Mouse (Mus musculus) hindbrain, embryonic 15.5 days (tissue): ENCODE measurements around the gene Rere. TPM values are rescaled to one million over a fixed set of nuclear protein-coding genes. Genes with fewer than 3 reads are reported as not detected.
"Not testable (repeated sequence)": the region's sequence is repeated elsewhere in the genome, so short reads cannot be mapped to it uniquely, and the experiment has no call there.

Experiments used
- ATAC-seq: fragments of 200-750 bp; cut with Nextera tagmentation; 2 replicates; pipeline ENCODE4 v1.8.0; 2017; ENCODE audit warnings: low read depth, moderate number of reproducible peaks, moderate TSS enrichment; ENCODE audit not compliant: low FRiP score
- H3K27ac ChIP-seq: fragments of 300-500 bp; sonication (generic); replicated peaks from 2 replicates; pipeline ENCODE4 v1.5.1; 2015; ENCODE audit warnings: mild to moderate bottlenecking, inconsistent platforms
- H3K27me3 ChIP-seq: fragments of 300-500 bp; sonication (generic); 2 replicates; pipeline ENCODE4 v1.6.1; 2015; ENCODE audit warnings: control low read depth, inconsistent platforms
- H3K36me3 ChIP-seq: fragments of 300-500 bp; sonication (generic); 2 replicates; pipeline ENCODE4 v1.6.1; 2015; ENCODE audit warnings: control low read depth, inconsistent platforms
- H3K4me1 ChIP-seq: fragments of 300-500 bp; sonication (generic); replicated peaks from 2 replicates; pipeline ENCODE4 v1.6.1; 2015; ENCODE audit warnings: control low read depth, inconsistent platforms
- H3K4me2 ChIP-seq: fragments of 300-500 bp; sonication (generic); 2 replicates; pipeline ENCODE4 v1.6.1; 2015; ENCODE audit warnings: moderate library complexity, mild to moderate bottlenecking, inconsistent platforms
- H3K4me3 ChIP-seq: fragments of 300-500 bp; sonication (generic); 2 replicates; pipeline ENCODE4 v1.5.1; 2015; ENCODE audit warnings: mild to moderate bottlenecking, inconsistent platforms
- H3K9ac ChIP-seq: fragments of 300-500 bp; sonication (generic); 2 replicates; pipeline ENCODE4 v1.6.1; 2015; ENCODE audit warnings: inconsistent platforms
- H3K9me3 ChIP-seq: fragments of 300-500 bp; sonication (generic); 2 replicates; pipeline ENCODE4 v1.6.1; 2016; ENCODE audit warnings: control low read depth, inconsistent platforms
- WGBS: fragments of 180-500 bp; shearing (Covaris S2); methylation state at CpG from one replicate; pipeline ENCODE4 v1.1.7; 2015; 5-methylcytosine and 5-hydroxymethylcytosine counted together
- polyA plus RNA-seq: library from polyadenylated mRNA; unstranded; fragments of >200 nt; fragmentation: Nextera tagmentation; extraction: Ambion mirVana; gene quantifications from 2 replicates; pipeline ENCODE4 v1.2.1, GENCODE M21; 2015

The Rere gene
- polyA plus RNA-seq, 1 experiment from 2014 or later = 32.5 TPM

DNA sequence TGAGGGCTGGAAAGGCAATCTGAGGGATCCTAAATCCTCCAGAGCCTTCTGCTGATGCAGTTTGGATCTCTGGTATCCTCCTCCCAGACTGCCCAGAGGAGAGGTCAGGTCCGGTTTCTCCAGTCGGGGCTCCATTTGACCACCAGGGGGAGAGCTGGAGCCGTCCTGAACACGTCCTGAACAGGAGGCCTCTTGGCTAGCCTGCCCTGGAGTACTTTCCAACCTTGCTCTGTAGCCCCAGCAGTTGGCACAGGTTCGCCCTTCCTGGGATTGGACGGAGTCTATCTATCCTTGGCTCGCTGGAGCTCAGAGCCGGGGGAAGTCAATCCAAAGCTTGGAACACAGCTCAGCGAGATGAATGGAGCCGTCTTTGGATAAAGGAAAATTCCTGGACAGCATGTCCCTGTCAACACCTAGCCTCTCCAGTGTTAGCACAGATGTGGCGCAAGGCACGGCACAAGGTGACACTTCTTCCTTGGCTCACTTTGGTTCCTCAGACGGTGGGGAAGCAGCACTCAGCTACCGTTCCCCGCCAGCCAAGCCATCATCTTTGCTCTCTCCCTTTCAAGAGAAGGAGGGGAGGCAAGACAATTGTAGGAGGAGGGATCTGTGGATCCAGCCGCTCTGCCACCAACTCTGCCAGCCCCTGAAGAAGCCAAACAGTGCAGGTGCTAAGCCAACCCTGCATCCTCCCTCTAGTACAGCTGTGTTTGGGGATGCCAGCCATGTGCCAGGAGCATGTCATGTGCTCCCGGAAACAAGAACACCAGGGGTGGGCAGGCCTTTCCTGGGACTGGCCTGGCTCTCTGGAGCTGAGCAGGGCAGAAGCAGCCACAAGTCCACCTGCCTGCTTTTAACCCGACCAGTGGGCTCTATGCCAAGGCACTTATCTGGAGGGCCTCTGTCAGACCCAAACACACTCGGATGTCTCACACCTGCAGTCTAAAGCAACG is 23.9 kb upstream of the Rere start:
- peak; percentile 65 for ATAC-seq
- Histone ChIP-seq H3K27me3 (no peaks in the 10 kb centered on the region), H3K36me3 (no peaks in the 10 kb centered on the region), H3K4me3 (no peak overlapping the region), H3K27ac (peak overlapping the region; percentile 73), H3K4me1 (peaks cover 38% of the 10 kb centered on the region), H3K9ac (no peak overlapping the region), H3K4me2 (no peak overlapping the region), H3K9me3 (no peaks in the 10 kb centered on the region)
- WGBS = 44% methylated on average over 20 of the region's 20 CpGs

DNA sequence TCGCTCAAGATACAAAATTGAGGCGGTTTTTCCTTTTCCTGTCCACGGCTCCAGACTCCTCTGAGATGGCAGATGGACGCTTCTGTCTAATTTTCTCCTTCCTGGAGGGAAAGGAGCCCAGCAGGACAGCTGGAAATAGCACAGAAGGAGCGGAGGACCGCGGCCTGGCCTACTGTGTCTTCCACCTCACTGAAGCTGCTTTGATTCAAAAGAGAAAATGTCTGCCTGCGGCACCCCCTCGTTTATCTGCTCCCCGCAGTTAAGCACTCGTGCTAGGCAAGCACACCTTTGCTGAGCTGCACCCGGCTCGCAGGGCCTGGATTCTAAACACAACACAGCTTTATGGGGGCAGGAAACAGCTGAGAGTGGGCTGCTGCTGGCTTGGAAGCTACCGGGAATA is 23.1 kb upstream of the Rere start:
- no peaks in the 10 kb centered on the region for H3K27me3 ChIP-seq
- H3K27ac ChIP-seq = peak overlapping the region; percentile 73
- no peak overlapping the region for H3K9ac ChIP-seq
- H3K36me3 ChIP-seq = no peaks in the 10 kb centered on the region
- no peak overlapping the region for H3K4me3 ChIP-seq
- 45% methylated on average over 14 of the region's 14 CpGs for WGBS
- peaks cover 38% of the 10 kb centered on the region for H3K4me1 ChIP-seq
- peak overlapping the region; percentile 12; the same call in 1 of the 2 replicates for H3K4me2 ChIP-seq
- no peaks in the 10 kb centered on the region for H3K9me3 ChIP-seq
- ATAC-seq = no peak

DNA sequence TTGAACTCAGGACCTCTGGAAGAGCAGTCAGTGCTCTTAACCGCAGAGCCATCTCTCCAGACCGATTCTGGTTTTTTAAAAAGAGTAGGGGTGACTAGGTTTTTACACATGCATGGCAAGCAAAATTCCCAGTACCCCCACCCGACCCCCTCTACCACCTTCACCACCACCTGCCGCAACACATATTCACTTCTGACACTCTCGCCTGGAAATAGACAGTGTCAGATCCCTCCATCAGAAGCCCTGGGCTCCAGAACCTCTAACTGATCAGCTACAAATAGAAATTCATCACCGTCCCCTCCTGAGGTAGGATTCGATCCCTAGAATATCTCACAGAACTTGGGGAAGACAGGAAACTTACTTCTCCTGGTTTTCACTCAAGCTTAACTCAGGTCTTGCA is 21.9 kb upstream of the Rere start:
- H3K27ac ChIP-seq = no peak overlapping the region
- H3K4me3 ChIP-seq = no peak overlapping the region
- H3K4me1 ChIP-seq = peaks cover 35% of the 10 kb centered on the region
- no peak overlapping the region for H3K4me2 ChIP-seq
- 94% methylated on average over 7 of the region's 7 CpGs for WGBS
- H3K9me3 ChIP-seq = no peaks in the 10 kb centered on the region
- H3K27me3 ChIP-seq = no peaks in the 10 kb centered on the region
- no peaks in the 10 kb centered on the region for H3K36me3 ChIP-seq
- H3K9ac ChIP-seq = no peak overlapping the region
- ATAC-seq = no peak

DNA sequence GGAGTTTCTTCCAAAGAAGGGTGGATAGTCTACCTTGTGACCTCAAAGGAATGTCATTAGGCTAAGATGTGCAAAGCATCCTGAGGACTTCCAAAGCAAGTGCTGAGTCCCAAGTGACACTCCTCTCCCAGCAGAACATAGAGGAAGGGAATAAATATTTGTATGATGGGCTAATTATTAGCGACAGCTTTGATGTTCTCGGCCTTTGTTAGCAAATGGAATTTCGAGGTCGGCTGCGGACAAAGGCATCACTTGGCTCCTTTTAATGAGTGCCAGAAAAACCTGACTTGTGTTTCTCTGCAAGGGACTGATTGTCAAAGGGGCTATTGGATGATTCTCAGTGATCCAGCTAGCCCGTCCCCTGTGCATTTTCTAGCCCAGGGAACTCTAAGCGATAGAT is 21.3 kb upstream of the Rere start:
- Histone ChIP-seq H3K36me3 (no peaks in the 10 kb centered on the region), H3K9me3 (no peaks in the 10 kb centered on the region), H3K4me1 (peaks cover 29% of the 10 kb centered on the region), H3K4me2 (no peak overlapping the region), H3K9ac (no peak overlapping the region), H3K27me3 (no peaks in the 10 kb centered on the region), H3K4me3 (no peak overlapping the region), H3K27ac (no peak overlapping the region)
- WGBS = 28% methylated on average over 7 of the region's 7 CpGs
- no peak for ATAC-seq

DNA sequence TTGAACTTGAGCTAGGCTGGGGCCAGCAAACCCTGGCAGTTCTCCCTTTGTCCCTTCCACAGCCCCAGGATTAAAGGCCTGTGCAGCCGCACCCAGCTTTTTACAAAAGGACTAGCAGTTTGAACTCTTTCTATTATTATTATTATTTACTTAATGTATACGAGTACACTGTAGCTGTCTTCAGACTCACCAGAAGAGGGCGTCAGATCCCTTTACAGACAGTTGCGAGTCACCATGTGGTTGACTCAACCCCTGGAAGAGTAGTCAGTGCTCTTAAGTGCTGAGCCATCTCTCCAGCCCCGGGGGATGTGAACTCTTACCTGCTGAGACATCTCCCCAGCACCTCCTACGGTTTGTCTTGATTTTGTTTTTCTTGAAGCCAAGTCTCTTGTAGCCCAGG is 20.7 kb upstream of the Rere start:
- Histone ChIP-seq H3K4me1 (peaks cover 28% of the 10 kb centered on the region), H3K27ac (no peak overlapping the region), H3K36me3 (no peaks in the 10 kb centered on the region), H3K27me3 (no peaks in the 10 kb centered on the region), H3K9ac (no peak overlapping the region), H3K9me3 (no peaks in the 10 kb centered on the region), H3K4me2 (no peak overlapping the region), H3K4me3 (no peak overlapping the region)
- WGBS = 33% methylated on average over 6 of the region's 6 CpGs
- ATAC-seq = no peak

DNA sequence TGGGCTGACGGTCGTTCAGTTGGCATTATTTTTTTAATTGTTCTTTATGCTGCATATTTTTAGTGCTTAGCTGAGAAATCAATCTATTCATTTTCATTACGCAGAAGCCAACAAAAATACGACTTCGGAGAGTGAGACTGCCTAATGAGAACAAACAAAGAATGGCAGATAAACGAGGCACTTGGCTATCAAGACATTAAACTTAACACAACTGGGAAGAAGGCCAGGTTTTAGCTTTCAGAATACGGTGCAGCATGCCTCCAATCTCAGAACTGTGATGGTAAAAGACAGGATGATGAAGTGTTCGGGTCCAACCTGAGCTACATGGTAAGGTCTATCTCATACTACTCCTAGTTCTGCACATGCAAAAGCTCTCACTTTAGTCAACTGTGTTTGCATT is 19.1 kb upstream of the Rere start:
- no peak for ATAC-seq
- H3K36me3 ChIP-seq = no peaks in the 10 kb centered on the region
- no peak overlapping the region for H3K4me3 ChIP-seq
- H3K4me1 ChIP-seq = peaks cover 31% of the 10 kb centered on the region
- H3K27me3 ChIP-seq = no peaks in the 10 kb centered on the region
- H3K9ac ChIP-seq = no peak overlapping the region
- H3K27ac ChIP-seq = no peak overlapping the region
- no peaks in the 10 kb centered on the region for H3K9me3 ChIP-seq
- H3K4me2 ChIP-seq = no peak overlapping the region
- 71% methylated on average over 8 of the region's 8 CpGs for WGBS

DNA sequence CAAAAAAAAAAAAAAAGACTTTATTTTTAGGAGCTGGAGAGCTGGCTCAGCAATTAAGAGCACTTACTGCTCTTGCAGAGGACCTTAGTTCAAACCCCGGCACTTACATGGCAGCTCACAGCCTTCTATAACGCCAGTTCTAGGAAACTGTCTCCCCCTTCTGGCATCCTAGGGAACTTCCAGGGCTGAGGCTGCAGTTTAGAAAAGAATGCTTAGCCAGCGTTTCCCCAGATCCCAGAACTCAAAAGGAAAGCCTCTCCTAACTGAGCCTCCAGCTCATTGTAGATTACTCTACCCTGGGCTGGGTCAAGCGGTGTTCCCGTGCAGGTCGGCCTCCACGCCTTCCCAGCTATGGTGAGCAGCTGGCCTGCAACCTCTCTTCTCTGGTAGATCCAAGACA is 16.5 kb upstream of the Rere start:
- no peak for ATAC-seq
- Histone ChIP-seq H3K4me2 (no peak overlapping the region), H3K4me3 (no peak overlapping the region), H3K36me3 (no peaks in the 10 kb centered on the region), H3K27me3 (no peaks in the 10 kb centered on the region), H3K4me1 (peaks cover 14% of the 10 kb centered on the region), H3K9ac (no peak overlapping the region), H3K9me3 (no peaks in the 10 kb centered on the region), H3K27ac (no peak overlapping the region)
- WGBS = 51% methylated on average over 7 of the region's 7 CpGs

DNA sequence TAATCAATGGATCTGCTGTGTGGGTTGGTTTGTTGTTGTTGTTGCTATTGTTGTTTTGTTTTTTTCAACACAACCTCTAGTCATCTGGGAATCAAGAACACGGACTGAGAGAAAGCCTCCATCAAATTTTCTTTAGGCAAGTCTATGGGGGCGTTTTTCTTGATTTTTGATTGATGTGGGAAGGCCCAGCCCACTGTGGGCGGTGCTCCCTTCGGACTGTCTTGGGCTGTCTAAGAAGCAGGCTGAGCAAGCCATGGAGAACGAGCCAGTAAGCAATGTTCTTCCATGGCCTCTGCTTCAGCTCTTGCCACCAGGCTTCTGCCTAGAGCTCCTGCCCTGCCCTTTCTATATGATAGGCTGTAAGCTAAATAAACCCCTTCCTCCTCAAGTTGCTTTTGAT is 16.0 kb upstream of the Rere start:
- no peak for ATAC-seq
- Histone ChIP-seq H3K27ac (no peak overlapping the region), H3K9me3 (no peaks in the 10 kb centered on the region), H3K4me1 (peaks cover 10% of the 10 kb centered on the region), H3K4me3 (no peak overlapping the region), H3K27me3 (no peaks in the 10 kb centered on the region), H3K4me2 (no peak overlapping the region), H3K9ac (no peak overlapping the region), H3K36me3 (no peaks in the 10 kb centered on the region)
- WGBS = 68% methylated on average over 5 of the region's 5 CpGs

DNA sequence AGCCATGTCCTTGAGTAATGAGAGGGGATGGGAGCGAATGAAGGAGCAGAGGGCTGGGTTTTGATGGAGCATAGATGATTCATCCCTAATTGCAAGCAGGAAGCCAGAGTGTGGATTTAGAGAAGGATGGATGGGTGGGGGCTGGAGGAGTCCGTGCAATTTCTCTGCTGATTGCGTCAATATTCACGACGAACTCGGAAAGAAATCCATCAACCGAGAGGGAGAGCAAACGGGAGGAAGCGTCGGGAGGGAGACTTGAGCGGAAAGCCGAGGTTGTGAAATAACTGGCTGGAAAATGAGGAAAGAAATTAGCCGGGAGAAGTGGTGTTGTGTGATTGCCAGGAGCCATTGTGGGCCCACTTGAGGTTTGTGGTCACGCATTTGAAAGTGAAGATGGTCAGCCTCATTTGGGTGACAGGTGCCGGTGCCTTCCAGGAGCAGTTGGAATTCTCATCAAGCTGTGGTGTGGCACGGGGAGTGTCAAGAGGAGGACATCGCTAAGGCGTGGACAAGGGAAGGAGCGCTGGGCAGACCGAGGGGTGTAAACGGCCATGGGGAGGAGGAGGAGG is 14.7 kb upstream of the Rere start:
- Histone ChIP-seq H3K36me3 (no peaks in the 10 kb centered on the region), H3K9me3 (no peaks in the 10 kb centered on the region), H3K27ac (peak overlapping the region; percentile 28), H3K4me2 (peak overlapping the region; percentile 31), H3K27me3 (no peaks in the 10 kb centered on the region), H3K4me1 (peaks cover 9% of the 10 kb centered on the region), H3K4me3 (no peak overlapping the region), H3K9ac (no peak overlapping the region)
- ATAC-seq = no peak
- 50% methylated on average over 21 of the region's 21 CpGs for WGBS

DNA sequence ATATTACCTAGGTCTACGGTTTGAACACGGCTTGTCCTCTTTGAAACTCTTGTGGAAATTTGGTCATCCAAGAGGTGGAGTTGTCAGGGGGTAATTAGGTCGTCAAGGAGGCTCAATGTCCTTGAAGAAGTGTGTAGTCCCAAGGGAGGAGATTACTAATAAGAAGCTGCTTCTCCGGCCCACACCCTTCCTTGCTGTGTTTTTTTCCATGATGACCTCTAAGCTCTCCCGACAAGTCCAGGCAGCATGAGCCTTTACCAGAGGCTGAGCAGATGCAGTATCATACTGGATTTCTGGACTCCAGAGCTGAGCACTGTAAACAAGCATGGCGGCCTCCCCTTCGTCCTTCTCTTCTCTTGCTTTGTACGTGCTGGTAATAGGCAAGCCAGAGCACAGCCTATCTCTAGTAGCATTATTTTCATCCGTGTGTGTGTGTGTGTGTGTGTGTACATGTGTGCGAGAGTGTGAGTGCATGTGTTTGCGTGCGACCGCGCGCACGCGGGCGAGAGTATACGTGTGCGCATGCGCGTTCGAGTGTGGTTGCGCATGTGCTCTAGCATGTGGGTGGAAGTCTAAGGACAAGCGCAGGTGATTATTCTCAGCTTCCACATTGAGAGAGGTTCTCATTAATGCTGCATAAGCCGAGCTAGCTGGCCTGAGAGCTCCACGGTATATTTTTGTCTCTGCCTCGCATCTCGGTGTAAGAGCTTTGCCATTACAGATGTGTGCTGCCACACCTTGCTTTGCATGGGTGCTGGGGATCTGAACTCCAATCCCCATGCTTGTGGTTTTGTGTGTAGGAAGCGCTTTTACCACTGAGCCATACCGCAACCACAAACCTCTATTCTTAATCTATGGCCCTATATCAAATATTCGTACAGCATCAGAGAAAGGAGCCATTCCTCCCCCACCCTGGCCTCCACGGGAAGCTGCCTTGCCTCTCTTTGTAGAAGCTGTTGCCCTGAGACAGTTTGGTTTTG is 12.5 kb upstream of the Rere start:
- Histone ChIP-seq H3K9me3 (no peaks in the 10 kb centered on the region), H3K27ac (no peak overlapping the region), H3K4me2 (no peak overlapping the region), H3K36me3 (no peaks in the 10 kb centered on the region), H3K4me1 (peaks cover 25% of the 10 kb centered on the region), H3K9ac (no peak overlapping the region), H3K27me3 (no peaks in the 10 kb centered on the region), H3K4me3 (no peak overlapping the region)
- no peak for ATAC-seq
- WGBS = 85% methylated on average over 33 of the region's 33 CpGs

DNA sequence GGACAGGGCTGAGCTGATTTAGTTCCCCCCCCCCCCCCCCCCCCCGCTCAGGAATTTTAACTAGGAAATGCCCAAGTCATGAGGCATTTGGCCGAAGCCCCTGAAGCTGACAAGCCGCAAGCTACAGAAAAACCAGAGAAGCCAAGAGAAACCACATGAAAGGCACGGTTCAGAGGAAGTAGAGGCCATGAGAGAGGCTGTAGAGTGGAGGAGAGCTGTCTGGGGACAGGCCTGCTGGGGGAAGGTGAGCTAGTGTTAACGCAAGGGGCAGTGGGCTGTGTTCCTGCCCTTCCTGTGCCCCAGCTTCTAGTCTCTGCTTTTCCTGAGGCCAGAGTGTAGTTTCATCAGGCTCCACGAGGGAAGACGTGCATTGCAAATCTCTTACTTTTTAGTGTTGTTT is 11.8 kb upstream of the Rere start:
- WGBS = 62% methylated on average over 7 of the region's 7 CpGs
- Histone ChIP-seq H3K36me3 (no peaks in the 10 kb centered on the region), H3K27ac (no peak overlapping the region), H3K9me3 (no peaks in the 10 kb centered on the region), H3K9ac (no peak overlapping the region), H3K4me3 (no peak overlapping the region), H3K4me1 (peaks cover 25% of the 10 kb centered on the region), H3K27me3 (no peaks in the 10 kb centered on the region), H3K4me2 (no peak overlapping the region)
- no peak for ATAC-seq

DNA sequence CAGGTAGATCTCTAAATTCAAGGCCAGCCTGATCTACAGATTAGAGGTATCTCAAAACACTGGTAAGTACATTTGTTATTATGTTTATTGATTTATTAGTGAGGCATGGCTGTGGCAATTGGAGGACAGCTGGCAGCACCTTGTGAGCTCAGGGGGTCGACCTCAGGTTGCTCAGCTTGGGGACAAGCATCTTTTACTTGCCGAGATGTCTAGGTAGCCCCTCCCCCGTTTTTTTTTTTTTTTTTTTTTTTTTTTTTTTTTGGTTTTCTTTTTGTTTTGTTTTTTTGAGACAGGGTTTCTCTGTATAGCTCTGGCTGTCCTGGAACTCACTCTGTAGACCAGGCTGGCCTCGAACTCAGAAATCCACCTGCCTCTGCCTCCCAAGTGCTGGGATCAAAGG is 10.7 kb upstream of the Rere start:
- H3K4me2 ChIP-seq, H3K9me3 ChIP-seq, H3K27me3 ChIP-seq, ATAC-seq, H3K27ac ChIP-seq, H3K4me3 ChIP-seq, H3K9ac ChIP-seq, H3K36me3 ChIP-seq: not testable (repeated sequence)
- 66% methylated on average over 4 of the region's 4 CpGs for WGBS
- H3K4me1 ChIP-seq = peaks cover 25% of the 10 kb centered on the region
